Mouse (Mus musculus) CD4-positive, CD25-positive, alpha-beta regulatory T cell, adult 2 months (primary cell): ENCODE results near the gene Cfd.

Source experiments
- DNase-seq: peaks from one replicate; pipeline ENCODE4 v3.0.0-alpha.2; 2012; ENCODE audit warnings: low read depth, low spot score

Gene Cfd

DNA sequence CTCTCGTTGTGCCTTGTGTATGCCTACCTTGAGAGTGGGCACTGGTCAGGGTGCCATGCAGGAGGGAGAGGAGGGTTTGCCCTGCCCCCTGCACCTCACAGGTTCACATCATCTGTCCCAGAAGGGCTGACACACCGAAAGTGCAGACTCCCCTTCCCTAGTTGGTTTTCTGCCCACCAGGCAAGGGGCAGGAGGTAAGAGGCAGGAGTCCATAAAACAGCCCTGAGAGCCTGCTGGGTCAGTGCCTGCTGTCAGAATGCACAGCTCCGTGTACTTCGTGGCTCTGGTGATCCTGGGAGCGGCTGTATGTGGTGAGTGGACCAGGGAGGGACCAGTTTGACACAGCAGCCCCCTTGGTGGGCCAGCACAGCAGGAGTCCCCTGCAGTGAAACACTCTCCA lies at the start of gene Cfd:
TSS of gene Cfd (plus strand) at position 184 of the 400 bp plus-strand sequence.
- no peak for DNase-seq

DNA sequence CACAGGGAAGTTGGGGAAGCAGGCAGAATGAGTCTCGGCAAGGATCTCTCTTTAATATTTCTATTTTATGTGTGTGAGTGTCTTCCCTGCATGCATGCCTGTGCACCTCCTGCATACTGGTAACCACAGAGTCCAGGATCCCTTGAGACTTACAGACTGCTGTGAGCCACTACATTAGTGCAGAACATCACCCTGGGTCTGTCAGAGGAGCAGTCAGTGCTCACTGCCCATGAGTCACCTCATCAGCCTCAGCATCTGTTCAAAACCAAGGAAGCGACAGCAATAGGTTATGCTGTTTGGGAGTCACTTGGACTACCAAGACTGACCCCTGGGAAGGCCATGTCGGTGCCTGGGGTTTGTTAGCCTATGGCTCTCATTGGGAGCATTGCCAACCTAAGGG lies 48.3 kb upstream of the Cfd start:
- DNase-seq = no peak

DNA sequence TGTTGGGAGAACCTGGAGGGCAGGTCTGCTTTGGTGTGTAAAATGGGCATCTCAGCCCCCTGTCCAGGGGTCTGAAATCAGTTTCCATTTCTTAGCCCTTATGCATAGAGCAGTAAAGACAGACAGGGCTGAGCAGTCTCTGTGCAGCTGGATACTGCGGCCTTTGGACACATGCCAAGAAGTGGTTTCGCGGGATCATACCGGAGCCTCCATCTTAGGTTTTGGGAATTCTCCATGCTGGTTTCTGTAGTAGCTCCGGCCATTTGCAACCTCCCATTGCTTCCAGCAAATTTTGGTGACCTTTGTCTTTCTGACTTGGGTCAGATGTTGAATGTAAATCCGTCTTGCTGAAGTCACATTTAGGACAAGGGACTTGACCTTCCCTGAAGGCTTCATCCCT lies 47.2 kb upstream of the Cfd start:
- DNase-seq = no peak

DNA sequence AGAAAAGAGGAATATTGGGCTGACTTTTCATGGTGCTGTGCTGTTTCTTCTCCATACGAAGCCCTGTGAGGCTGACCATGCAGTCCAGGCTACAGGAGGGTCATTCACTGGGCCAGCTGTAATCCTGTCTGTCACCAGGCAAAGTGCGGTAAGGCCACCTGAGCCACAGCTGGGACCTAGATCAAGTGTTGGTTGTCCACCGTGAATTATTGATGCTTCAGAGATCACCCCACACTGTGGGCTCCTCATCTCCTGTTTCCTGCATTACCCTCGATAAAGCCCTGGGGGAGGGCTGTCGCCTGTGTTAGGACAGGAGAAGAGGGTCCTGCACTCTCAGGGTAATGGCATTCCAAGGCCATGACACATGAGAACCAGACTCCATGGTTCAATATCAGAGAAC lies 44.1 kb upstream of the Cfd start:
- DNase-seq = no peak

DNA sequence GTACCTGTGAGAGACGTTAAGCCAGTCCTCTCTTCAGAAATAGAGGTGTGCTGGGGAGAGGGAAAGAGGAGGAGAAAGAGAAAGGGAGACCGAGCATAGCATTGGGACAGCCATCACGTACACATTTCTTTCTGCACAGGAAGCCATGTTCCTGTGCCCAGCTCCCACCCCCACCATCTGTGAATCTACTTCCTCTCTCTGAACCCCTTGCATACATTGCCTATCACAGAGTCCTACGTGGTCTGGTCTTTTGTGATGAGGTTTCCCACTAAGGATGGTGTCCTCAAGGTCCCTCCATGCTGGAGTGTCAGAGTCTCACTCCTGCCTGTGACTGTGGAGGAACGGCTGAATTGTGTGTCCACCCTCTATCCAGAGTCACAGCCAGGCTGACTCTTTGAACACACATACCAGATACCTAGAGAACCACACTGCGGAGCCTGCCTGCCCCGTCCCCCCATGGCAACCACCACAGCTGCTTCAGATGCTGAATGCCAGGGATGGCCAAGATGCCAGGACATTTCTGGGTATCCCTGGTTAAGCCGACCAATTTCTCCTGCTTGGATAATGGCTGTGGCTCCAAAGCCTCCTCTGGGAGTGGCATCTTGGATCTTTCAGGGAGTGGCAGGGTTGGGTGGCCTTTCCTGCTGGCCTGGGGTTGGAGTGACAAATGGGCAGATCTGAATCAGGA lies 40.6 kb upstream of the Cfd start:
- peak; percentile 54 for DNase-seq

DNA sequence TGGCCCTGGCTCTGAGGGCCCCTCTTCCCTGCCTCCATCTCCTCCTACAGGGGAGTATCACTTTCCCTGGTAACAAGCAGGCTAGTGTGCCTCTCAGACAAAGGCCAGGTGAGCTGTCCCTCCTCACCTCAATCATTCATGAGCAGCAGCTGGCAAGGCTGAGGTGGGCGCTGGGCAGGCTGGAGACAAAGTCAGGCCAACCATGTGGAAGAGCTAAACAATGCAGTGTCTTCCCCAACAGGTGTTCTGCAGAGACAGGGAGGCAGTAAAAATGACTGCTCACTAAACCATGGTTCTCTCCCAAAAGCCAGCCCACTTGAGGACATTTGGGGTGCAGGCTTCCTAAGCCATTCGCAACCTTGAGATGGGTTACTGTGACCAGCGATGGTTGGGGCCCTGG lies 39.0 kb upstream of the Cfd start:
- DNase-seq = no peak

DNA sequence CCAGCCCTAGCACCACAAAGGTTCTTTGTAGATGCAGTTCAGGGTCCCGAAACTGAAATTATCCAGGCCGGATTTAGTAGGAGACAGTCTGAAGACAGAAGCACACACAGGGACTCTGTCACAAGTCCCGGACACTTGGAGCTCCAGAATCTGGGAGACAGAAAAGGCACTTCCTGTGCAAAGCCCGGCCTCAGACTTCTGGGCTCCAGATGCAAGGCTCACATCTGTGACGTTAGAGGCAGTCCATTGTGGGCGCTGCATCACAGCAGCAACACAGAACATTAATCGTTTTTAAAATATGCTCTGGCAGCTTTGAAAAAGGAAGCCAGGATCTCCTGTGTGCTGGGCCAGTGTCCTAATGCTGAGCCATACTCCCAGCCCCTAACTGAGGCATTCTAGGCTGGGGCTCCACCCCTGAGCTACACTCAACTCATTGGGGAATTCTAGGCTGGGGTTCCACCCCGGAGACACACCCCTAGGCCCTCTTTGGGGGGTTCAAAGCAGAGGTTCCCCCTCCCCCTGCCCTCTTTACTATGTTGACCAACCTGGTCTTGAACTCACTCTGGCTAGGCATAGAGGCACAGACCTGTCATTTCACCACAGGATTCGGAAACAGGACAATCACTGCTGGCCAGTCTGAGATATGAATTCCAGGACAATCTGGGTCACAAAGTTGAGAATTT lies 38.4 kb upstream of the Cfd start:
- peak; percentile 55 for DNase-seq

DNA sequence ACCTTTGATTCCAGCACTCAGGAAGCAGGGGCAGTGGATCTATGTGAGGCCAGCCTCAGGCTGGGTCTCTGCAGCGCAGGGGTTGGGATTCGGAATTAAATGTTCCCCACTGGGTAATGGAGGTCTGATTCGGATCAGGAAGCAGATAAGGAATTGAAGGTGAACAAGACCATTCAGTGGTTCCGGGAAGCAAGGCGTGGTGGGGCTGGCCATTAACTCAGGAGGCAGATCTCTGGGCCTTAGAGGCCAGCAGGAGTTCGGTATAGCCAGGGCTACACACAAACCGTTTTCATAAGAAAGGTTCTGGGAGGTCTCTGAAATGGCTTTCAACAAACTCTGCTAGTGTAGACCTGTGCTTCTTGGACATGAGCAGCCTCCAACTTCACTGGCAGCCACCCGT lies 37.8 kb upstream of the Cfd start:
- DNase-seq = no peak

DNA sequence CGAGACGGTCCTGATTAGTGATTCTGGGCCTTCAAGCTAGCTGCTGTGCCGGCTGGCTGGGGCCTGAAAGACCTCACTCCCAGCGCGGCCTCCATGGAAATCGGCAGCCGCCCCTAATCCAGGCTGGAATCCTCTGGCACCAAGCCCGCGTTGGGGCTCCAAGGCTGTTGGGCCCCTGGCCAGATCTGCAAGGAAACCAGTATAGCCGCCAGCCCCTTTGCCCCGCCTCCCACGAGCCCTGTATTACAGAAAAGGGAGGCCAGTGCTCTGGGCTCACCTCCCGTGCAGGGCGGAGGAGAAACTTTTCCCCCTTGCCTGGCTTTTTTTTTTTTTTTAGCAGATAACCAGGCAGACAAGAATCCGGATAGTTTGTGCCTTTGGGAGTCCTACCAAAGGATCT lies 37.3 kb upstream of the Cfd start:
- peak; percentile 64 for DNase-seq

DNA sequence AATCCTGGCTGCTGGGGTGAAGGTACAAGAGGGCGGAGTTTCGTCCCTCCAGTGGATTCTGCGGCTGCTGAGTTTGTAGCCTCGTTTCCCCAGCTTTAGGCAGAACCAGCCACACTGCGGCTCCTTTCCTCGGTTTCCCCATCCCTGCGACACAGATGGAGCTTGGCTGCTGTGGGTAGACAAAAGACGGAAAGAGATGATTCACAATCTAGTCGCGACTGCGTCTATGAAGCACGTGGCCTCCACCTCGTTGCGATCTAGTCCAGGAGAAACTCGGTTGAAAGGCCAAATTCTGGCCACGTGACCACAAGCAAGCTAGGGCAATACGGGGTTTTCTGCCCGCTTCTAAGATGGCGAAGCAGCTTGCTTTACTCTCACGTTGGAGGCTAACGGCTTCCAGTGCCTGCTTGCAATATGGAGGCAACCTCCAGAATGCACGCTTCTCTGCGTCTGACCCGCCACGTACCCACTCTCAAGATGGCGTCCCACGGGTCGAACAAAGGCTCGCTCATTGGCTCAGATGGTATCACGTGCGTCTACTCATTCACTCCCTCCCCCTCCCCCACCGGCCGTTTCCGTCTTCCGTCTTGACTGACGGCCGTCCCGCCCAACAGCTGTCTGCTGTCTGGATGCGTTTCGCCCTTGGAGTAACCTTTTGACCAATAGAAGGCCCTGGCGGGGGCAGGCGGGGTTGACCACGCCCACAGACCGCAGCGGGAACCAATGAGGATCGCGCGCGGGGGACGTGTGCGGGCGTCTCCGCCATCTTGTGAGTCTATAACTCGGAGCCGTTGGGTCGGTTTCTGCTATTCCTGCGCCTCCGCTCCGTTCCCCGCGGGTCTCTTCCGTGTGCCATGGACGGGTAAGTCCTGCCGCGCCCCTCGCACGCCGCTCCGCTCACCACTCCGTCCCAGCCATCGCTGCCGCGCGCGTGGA lies 36.5 kb upstream of the Cfd start, which contains the start of gene Ptbp1:
TSS of gene Ptbp1 (plus strand) at position 568 of the 936 bp plus-strand sequence.
- DNase-seq = peak; percentile 100

DNA sequence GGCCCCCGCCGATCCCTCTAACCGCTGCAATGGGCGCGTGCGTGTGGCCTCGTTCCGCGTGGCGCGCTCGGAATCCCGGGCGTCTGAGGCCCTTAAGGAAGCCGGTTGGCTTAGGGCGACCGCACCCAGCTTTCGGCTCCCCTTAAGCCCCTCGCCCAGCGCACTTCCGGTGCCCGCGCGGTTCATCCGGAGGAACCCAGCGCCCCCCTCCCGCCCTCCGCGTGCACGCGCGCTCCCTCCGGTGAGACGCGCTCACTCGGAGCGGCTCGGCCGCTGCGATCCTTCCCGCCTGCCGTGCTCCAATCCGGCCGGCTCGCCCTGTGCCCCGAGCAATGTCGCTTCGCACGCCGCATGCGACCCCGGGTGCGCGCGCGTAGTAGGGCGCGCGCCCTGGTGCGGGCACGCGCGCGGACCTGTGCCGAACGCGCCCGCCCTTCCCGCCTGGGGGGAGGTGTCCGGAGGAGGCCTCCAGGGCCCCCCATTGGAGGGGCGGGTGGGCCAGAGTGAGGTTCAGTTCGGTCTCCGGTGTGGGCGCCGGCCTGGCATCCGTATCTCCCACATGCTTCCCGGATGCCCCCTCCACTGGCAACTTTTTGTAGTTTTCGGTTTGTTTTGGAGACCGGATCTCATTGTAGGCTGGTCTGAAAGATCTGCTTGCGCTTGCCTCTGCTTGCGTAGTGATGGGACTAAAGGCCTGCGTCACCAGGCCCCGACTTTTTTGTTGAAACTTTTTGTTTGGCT lies 35.7 kb upstream of the Cfd start:
- peak; percentile 84 for DNase-seq

DNA sequence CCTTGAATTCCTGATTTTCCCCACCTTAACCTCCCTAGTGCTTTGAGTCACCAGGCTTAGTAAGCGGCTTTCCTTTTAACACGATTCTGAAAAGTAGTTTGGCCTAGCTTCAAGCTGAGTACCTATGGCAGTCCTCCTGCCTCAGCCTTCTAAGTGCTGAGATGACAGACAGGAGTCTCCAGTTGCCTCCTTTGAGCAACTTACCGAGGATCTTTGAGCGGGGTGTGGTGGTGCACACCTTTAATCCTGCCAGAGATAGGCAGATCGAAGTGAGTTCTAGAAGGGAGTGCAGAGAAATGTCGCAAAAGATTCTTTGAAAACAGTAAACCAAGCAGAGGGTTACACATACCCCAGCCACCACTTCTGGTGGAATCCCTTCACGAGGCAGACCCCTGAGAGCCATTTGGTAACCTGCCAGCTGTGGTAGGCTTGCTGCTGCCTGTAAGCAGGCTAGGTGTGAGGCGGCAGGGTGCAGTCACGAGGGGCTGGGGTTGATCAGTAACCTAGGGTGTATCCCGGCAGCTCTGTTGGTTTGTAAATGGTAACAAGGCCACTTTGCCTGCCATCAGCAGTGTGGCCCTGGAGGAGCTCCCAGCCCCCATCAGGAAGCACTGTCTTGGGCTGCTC lies 35.0 kb upstream of the Cfd start:
- peak; percentile 60 for DNase-seq

DNA sequence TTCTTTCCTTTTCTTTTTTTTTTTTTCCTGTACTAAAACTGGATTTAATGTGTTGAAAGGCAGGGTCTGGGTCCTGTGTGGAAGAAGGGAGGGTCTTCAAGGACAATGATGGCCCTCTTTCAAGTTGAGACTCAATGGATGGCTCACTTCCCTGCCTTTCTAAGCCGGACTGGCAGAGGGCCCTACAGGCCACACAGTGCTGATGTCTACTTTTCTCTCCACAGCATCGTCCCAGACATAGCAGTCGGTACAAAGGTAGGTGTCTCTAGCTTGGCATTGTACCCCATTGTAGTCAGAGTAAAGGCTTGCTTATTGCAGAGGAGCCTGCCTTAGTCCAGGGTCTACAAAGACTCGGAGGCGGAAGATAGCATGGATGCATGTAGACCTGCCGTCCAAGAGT lies 34.4 kb upstream of the Cfd start:
- DNase-seq = no peak

DNA sequence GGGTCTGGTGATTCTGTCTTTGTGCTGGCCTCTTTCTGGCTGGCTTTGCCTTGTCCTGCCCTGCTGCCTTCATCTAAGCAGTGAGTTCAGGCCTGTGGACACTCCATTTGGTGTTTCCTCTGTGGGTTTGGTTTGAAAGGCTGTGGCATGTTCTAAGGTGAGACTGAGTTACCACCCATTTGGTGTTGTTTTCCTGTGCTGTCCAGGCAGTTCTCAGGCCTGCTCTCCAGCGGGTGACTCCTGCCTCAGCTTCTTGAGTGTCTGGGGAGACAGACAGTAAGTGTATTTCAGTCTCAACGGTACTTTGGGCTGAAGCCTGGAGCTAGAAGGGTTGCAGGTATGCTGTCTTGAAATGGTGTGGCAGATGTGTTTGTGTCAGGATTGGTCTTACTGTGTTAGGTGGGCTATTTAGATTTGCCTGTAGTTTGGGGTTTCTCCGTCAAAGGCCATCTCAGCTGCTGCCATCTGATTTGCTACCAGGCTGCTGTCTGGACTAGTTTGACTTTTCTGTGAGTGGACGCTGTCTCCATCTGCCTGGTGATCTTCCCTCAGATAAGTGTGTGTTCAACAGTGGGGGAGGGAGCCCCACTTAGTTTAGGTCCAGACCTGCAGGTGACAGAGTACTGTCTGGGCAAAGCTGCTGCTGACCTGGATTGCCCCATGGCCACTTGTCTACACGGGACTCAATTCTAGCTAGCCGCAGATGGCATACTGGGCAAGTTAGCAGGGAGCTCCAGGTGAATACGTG lies 33.8 kb upstream of the Cfd start:
- DNase-seq = peak; percentile 27

DNA sequence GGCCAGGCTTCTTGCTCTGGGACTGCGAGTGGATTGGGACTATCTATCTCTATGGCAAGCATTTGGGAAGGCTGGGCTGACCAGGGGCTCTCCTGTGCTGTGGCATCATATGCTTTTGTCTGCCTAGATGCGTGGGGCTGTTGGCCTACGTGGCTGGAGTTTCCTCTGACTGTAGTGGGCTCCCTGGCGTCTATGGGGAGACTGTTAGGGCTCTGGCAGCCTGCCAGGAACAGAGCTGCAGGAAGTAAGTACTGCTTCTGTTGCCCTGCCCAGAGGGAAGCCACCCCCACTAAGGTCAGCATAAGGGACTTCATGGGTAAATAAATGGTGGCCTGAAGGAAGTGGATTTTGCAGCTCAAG lies 33.2 kb upstream of the Cfd start:
- peak; percentile 78 for DNase-seq

DNA sequence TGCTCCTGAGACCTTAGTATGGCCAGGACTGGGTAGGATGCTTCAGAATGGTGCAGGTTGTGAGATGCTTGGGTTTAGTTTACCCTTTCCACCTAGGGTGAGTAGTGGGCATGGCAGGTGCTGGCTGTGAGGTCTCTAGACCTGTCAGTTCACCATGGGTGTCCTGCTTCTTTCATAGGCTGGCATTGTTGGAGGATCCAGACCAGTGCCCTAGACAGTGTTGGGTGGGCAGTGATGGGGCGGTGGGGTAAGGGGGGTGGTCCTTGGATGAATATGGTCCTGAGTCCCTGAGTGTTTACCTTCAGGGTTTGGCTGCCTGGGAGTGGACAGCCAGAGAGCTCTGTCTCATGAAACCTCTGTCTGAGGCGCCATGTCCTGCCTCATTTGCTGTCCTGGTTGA lies 32.8 kb upstream of the Cfd start:
- no peak for DNase-seq

DNA sequence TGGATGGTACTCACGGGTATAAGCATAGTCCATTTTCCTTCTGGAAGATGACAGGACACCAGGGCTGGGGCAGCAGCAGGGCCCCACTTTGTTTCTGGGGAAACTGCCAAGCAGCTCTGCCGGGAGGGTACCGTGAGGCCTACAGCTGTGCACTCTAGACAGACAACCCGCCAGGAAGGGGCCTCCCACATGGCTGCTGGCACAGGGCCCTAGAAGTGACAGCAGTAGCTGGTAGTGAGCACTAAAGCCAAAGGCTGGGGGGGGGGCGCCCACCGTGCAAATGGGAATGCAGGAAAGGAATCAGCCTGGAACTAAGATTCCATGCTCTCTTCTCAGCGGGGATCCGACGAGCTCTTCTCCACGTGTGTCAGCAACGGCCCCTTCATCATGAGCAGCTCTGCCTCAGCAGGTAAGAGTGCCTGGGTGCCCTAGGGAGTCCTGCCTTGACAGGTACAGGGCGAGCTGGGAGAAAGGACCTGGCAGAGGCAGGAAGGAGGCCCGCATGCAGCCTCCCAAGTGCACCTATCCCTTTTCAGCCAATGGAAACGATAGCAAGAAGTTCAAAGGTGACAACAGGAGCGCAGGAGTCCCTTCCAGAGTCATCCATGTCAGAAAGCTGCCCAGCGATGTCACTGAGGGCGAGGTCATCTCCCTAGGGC lies 32.1 kb upstream of the Cfd start:
- peak; percentile 45 for DNase-seq

DNA sequence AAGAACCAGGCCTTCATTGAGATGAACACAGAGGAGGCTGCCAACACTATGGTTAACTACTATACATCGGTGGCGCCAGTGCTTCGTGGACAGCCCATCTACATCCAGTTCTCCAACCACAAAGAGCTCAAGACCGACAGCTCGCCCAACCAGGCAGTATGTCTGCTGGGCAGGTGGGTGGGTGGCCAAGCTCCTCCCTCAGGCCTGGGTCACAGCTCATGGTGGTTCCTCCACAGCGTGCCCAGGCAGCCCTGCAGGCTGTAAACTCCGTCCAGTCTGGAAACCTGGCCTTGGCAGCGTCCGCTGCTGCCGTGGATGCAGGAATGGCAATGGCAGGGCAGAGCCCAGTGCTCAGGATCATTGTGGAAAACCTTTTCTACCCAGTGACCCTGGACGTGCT lies 31.5 kb upstream of the Cfd start:
- DNase-seq = no peak

DNA sequence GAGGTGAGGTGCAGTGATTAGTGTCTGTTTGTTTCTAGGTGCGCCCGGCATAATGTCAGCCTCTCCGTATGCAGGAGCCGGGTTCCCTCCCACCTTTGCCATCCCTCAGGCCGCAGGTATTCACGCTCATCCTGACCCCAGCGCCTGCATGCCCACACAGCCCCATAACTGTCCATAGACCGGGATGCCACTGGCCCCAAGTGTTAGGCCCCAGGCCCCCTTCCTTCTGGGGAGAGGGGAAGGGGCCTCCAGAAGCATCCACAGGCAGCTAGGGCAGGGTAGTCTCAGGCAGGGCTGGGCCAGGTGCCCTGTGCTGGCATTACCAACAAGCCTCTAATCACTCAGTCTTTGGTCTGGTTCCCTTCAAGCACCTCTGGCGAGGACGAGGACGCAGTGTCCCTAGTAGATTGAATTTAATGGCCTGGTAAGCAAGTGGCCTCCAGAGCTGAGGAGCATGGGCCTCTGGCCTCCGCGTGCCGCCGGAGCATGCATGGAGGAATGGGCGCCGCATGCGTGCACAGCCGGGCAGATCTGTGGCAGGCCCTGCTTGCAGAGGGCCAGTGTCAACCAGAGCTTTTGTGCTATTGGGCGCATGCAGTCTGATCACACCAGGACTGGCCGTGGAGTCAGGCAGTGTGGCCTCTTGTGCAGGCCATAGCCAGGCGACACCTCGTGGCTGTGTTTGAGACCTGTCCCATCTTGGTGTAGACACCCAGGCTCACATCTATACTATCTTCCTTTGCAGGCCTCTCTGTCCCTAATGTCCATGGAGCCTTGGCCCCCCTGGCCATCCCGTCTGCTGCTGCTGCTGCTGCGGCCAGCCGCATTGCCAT lies 30.4 kb upstream of the Cfd start:
- no peak for DNase-seq
